Mouse (Mus musculus): ENCODE measurements around the gene Foxi1. TPM values are rescaled to one million over a fixed set of nuclear protein-coding genes. Genes with fewer than 3 reads are reported as not detected.
"Not testable (repeated sequence)": the region's sequence is repeated elsewhere in the genome, so short reads cannot be mapped to it uniquely, and the experiment has no call there.

Foxi1 gene
- total RNA-seq (2021) = under 1 TPM; 0.14 TPM
- long read RNA-seq, experiment 1 = 0 reads
- long read RNA-seq, experiment 2 = 0 reads

DNA sequence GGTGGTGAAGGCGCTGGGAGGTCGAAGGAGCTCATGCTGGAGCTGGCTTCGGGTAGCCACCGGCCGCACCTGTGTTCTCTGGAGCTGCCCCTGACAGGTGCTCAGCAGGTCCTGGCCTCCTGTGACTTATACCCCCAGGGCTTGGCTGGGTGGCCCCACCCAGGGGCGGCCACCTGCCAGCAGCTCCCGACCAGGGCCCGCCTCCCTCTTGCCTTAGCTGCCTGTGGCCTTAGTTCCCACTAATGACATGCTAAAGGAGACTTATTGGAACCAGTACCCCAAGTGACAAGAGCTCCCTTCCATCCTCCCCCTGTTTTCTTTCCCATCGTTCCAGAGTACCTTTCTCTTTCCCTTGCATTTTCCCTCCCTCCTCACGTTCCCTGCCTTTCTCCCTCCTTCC is at the start of gene Foxi1:
Gene Foxi1 (minus strand): TSS at position 101 of the 400 bp plus-strand sequence.
- no peak within 1 kb of the TSS for H3K27ac ChIP-seq

DNA sequence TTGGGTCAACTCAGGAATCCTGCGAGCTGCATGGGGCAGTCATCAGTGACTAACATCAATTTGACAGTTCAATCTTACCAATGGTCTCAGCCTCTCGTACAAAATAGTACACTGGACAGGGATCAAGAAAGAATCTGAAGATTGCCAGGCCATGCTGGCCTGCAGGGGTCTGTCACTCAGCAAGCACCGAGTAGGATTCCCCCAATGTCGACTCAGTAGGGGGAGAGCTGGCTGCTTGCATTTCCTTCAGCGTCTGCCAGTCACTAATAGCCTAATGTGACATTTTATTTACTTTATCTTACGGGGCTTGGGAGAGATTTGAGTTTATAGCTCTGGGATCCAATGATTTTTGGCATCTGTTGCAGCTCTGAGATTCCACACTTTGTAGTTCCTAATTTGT is 35.1 kb upstream of the Foxi1 start:
- intact Hi-C loops (cut with DNase I) = no loop called here
- Histone ChIP-seq H3K27ac (no peak overlapping the region), H3K4me3 (no peak overlapping the region)
- no peak for TF ChIP-seq CTCF (IDR thresholded peaks at IDR 0.05)
- DNase-seq (ENCODE audit: extremely low spot score in 1 of 2, low spot score in 2 of 2) = no peak

More for the DNA sequence above, at the start of gene Foxi1:
- no peak for DNase-seq (ENCODE audit: extremely low spot score in 1 of 2, low spot score in 2 of 2)
- TF ChIP-seq CTCF (IDR thresholded peaks at IDR 0.05) = no peak
- intact Hi-C loops (cut with DNase I) = no loop called here
- no peak within 1 kb of the TSS for H3K4me3 ChIP-seq

DNA sequence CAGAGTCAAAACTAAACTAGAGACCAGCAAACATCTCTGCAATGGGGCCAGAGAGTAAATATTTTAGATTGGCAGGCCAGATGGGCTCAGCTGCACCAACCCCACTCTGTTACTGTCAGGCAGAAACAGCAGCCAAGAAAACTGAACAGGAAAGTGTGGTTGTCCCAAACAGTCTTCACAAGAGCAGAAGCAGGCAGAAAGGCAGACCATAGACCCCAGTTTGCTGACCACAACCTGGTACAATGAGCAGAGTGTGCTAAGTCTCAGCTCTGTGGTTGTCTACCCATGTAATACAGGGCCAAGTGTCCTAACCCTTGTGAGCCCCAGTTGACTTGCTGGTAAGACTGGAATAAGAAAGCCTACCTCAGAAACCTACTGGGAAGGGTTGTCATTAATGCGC is 32.4 kb upstream of the Foxi1 start:
- intact Hi-C loops (cut with DNase I) = no loop called here
- no peak for DNase-seq (ENCODE audit: extremely low spot score in 1 of 2, low spot score in 2 of 2)
- Histone ChIP-seq H3K4me3 (no peak overlapping the region), H3K27ac (no peak overlapping the region)
- no peak for TF ChIP-seq CTCF (IDR thresholded peaks at IDR 0.05)

GRCm38 (mm10) chr11:34239691-34240090 is 31.8 kb upstream of the Foxi1 start:
- no peak for DNase-seq (ENCODE audit: extremely low spot score in 1 of 2, low spot score in 2 of 2)
- no peak overlapping the region for H3K27ac ChIP-seq
- H3K4me3 ChIP-seq = no peak overlapping the region
- intact Hi-C loops (cut with DNase I) = loop anchor here (5.0 kb wide), 1 partner anchor 73 kb away; the partner anchor contains the start of gene Fam196b
- no peak for TF ChIP-seq CTCF (IDR thresholded peaks at IDR 0.05)

DNA sequence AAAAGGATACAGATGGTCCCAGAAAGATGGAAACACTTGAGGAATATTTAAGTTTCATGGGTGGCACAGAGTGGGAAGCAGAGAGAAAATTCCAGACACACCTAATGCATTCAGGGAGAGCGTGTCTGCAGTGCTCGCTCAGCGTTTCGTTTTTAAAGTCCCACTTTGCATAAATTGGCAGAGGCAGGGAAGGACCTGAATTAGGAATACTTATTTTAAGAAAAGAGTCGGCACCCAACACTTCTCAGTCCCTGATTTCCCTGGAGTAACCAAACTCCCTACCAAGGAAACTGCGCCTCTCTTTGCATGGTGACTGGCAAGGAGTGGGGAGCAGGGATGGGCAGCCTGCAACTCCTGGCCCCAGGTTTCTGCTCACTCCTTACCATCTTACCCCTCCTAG is 29.0 kb upstream of the Foxi1 start:
- TF ChIP-seq CTCF (IDR thresholded peaks at IDR 0.05) = no peak
- H3K27ac ChIP-seq = no peak overlapping the region
- H3K4me3 ChIP-seq = no peak overlapping the region
- DNase-seq (ENCODE audit: extremely low spot score in 1 of 2, low spot score in 2 of 2) = no peak
- intact Hi-C loops (cut with DNase I) = loop anchor here (5.0 kb wide), 1 partner anchor 75 kb away; the partner anchor contains the start of gene Fam196b

DNA sequence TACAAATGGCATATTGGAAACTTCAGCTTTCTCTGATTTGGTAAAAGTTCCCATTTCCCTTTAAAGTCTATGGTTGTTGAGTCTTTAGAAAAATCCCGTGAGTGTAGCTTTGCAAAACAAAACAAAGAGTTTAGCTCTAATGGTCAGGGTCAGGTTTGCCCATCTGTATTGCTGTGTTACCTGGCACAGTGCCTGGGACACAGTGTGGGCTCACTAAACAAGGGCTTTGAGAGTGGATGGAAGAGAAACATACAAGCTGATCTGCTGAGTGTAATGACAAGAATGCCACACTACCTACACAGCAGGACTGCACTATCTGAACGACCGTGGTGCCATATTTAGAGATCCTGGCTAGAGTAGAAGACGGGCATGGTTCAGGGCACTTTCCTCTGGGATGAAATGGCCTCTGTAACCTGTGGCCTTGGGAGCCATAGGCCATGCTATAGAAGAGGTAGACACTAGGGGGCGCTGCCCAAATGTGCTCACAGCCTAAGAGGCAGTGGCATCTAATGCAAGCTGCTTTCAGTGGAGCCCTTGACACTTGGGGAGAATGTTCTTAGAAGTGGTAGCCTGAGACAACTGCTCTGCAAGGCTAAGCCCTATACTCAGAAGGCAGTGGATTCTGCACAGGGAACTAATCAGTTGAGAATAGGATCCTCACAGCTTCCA is 28.3 kb upstream of the Foxi1 start:
- intact Hi-C loops (cut with DNase I) = loop anchor here (5.0 kb wide), 1 partner anchor 76 kb away; the partner anchor contains the start of gene Fam196b
- DNase-seq (ENCODE audit: extremely low spot score in 1 of 2, low spot score in 2 of 2) = peak; percentile 20 to 33
- Histone ChIP-seq H3K4me3 (no peak overlapping the region), H3K27ac (no peak overlapping the region)
- TF ChIP-seq CTCF (IDR thresholded peaks at IDR 0.05) = peak; percentile 67

GRCm38 (mm10) chr11:34228758-34229364 is 21.0 kb upstream of the Foxi1 start:
- Histone ChIP-seq H3K4me3 (no peak overlapping the region), H3K27ac (no peak overlapping the region)
- TF ChIP-seq CTCF (IDR thresholded peaks at IDR 0.05) = peak; percentile 93
- intact Hi-C loops (cut with DNase I) = loop anchor here (2.0 to 5.0 kb wide), 3 partner anchors 476 to 586 kb away; no protein-coding TSS in a partner anchor
- DNase-seq (ENCODE audit: extremely low spot score in 1 of 2, low spot score in 2 of 2) = peak; percentile 65 to 83

DNA sequence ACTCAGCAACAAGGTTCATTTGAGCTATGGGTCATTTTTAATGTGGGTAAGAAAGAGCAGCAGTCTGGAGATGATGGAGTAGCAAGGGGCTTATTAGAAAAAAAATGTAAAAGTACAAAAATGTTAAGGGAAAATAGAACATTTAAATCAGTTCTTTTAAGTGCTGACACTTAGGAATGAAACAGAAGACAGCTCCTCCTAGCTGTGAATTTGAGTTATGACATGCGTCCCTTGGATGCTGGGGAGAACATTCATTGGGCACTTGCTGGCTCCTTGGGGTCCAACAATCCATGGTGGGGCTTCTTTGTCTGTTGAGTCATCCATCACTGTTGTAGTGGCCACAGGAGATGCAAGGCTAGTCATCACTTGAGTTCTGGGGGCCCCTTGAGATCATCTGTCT is 19.3 kb upstream of the Foxi1 start:
- Histone ChIP-seq H3K27ac (no peak overlapping the region), H3K4me3 (no peak overlapping the region)
- peak; percentile 75 for TF ChIP-seq CTCF (IDR thresholded peaks at IDR 0.05)
- intact Hi-C loops (cut with DNase I) = loop anchor here (5.0 kb wide), 1 partner anchor 570 kb away; no protein-coding TSS in a partner anchor
- no peak for DNase-seq (ENCODE audit: extremely low spot score in 1 of 2, low spot score in 2 of 2)

DNA sequence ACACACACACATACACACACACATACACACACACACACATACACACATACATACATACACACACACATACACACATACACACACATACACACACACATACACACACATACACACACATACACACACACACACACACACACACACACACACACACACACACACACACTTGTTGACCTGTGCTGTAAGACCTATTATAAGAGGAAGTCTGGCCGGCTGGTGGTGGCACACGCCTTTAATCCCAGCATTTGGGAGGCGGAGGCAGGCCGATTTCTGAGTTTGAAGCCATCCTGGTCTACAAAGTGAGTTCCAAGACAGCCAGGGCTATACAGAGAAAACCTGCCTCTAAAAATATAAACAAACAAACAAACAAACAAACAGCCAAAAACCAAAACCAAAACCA is 12.7 kb upstream of the Foxi1 start:
- H3K4me3 ChIP-seq; H3K27ac ChIP-seq; DNase-seq (ENCODE audit: extremely low spot score in 1 of 2, low spot score in 2 of 2); intact Hi-C loops (cut with DNase I): not testable (repeated sequence)

DNA sequence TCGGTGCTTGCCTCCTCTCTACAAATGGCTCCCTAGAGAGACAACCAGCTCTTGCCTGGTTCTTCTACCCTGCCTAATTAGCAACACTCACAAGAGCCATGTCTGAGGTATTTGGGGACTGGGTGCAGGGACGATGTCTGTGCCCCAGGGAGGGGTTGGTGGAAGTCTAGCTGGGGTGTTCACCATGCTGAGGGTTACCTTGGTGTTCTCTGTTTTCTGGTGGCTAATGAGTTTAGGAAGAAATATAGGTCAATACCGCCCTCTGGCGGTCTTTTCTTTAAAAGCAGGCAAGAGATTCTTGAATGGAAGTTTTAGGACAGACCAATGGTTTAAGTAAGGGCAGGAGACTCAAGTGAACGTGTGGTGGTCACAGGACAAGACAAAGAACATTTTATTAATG is 5.0 kb upstream of the Foxi1 start:
- Histone ChIP-seq H3K4me3 (no peak overlapping the region), H3K27ac (no peak overlapping the region)
- peak; percentile 84 for TF ChIP-seq CTCF (IDR thresholded peaks at IDR 0.05)
- DNase-seq (ENCODE audit: extremely low spot score in 1 of 2, low spot score in 2 of 2) = peak; percentile 65 to 67
- intact Hi-C loops (cut with DNase I) = loop anchor here (1.0 to 10.0 kb wide), 6 partner anchors 64 to 481 kb away; no protein-coding TSS in a partner anchor

GRCm38 (mm10) chr11:34202769-34203168 is 5.1 kb downstream of the Foxi1 start:
- DNase-seq (ENCODE audit: extremely low spot score in 1 of 2, low spot score in 2 of 2) = no peak
- no peak for TF ChIP-seq CTCF (IDR thresholded peaks at IDR 0.05)
- Histone ChIP-seq H3K4me3 (no peak overlapping the region), H3K27ac (no peak overlapping the region)
- intact Hi-C loops (cut with DNase I) = no loop called here

DNA sequence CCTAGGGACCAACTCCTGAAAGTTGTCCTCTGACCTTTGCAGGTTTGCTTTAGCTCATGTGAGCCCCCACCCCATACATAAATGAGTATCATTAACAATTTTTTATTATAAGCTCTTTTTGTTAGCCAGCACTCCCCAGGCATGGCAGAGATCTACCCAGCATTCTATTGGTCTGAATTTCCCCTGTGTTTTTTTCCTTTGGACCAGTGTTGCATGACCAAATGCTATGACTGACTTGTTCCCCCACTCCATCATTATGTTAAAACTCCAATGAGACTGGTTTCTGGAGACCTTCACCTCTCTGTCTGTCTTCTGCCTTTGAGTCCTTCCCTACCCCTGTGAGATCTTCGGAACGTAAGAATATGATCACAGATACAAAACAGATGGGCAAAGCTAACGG is 12.7 kb downstream of the Foxi1 start:
- no peak overlapping the region for H3K4me3 ChIP-seq
- intact Hi-C loops (cut with DNase I) = no loop called here
- no peak overlapping the region for H3K27ac ChIP-seq
- TF ChIP-seq CTCF (IDR thresholded peaks at IDR 0.05) = no peak
- no peak for DNase-seq (ENCODE audit: extremely low spot score in 1 of 2, low spot score in 2 of 2)

Measured in left cerebral cortex, adult 2 months (tissue).